Mouse (Mus musculus): ENCODE measurements at regions not wholly inside any gene's neighbourhood (a gene's known extent, or its start where the extent isn't known, plus 50 kb on each side); places are given as distances from the start of the nearest gene placed in this dataset.

DNA sequence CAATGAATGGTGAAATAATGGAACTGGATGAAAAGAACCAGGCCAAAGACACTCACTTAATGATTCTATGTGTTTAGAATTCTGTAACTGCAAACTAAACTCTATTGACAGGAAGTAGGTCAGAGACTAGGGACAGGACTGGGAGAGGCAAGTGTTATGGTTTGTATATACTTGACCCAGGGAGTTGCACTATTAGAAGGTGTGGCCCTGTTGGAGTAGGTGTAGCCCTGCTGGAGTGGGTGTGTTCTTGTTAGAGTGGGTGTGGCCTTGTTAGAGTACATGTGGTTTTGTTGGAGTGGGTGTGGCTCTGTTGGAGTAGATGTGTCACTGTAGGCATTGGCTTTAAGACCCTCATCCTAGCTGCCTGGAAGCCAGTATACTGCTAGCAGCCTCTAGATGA is 93.0 kb upstream of the Npas2 start:
- DNase-seq (ENCODE audit: low spot score) = no peak

DNA sequence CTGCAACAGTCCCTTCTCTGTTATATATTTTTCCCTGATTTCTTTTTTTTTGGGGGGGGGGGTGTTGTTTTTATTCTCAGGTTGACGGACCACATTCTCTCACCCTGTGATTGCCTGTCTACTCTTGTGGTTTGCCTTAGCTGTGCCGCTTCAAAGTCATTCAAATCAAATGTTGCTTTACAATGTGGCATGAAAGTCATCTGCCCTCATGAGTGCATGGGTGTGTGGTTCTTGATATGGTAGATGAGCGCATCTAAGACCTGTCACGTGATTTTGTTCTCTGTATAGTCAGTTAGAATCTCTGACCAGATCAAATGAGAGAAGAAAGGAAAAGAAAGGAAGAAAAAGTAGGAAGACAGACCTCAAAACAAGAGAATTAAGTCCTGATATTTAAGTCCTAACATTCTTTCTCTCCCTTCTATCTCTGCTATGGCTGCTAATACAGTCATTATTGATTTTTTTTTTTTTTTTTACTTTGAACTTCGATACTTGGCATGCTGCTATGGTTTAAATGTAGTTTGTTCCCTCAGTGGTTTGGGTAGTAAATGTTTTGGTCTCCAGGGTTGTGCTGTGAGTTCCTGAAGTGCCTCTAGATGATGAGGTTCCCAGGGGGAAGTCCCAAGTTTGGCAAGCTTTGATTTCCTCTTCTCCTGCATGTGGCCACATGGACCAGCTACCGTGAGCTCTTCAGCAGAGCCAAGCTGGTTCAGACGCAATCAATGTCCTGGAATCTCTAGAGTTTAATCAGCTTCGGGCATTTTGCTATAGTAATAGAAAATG is 91.2 kb upstream of the Npas2 start:
- no peak for DNase-seq (ENCODE audit: low spot score)

GRCm38 (mm10) chr1:39102989-39103910 is 90.3 kb upstream of the Npas2 start:
- no peak for DNase-seq (ENCODE audit: low spot score)

DNA sequence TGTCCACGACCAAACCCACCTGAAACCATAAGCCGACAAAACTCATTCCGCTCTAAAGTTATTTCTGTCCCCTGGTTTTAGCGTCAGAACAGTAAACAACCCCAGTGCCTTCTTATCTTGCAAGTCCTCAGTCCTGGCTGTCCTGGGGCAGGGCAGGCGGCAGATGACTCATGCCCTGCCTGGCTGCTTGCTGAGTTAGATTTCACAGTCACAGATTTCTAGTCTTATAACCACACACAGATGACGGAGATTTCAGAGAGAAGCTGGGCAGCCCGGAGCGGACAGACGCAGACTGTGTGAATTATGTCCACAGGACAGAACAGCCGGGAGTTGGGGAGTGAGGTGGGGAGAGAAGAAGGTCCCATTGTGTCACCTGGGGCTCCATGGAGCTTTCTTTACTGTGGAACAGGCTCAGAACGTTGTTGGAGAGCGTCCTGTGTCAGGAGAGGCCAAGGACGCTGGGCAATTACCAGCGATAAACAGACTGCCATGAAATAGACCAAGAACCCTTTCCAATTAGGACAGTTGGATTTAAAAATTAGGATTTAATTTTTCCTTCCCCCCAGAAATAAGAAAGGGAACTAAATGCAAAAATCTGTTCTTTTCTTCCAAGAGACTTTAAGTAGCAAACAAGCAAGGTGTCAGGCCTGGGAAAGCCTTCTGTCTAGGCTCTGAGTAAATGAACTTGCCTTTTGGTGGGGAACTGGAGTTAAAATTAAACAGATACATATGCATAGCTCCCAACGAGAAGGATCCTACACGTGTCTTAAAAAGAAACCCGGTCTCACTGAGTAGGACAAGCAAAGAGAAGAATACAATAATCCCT is 87.8 kb upstream of the Npas2 start:
- DNase-seq (ENCODE audit: low spot score) = peak; percentile 13

DNA sequence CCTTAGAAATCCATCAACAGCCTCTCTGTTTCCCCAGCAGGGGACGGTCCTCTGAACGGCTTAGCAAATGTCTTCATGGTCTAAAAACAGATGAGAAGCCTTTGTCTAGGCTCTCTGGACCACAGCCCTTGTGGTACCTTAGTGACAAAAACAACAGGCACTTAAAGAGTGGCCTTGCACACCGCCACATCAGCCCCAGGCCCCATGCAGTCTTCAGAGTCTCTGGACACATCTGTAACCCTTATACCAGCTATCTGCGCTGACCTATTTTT is 87.2 kb upstream of the Npas2 start:
- peak; percentile 14 for DNase-seq (ENCODE audit: low spot score)

DNA sequence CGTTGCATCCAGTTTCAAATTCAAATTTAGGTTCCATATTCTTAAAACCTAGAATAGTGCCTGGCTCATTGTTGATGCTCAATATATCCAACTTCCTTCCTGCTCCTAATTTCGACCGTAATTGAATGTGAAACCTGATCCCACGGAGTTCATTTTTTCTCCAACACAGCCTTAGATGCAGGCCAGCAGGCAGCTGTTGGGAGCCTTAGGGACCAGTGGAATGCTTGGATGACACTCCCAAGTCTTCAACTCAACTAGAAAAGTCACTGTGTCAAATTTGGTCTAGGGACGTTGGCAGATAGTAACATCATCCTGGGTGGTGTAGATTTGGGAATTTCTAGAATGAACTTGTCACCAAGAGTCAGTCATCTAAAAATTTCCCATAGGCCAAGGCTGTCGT is 86.9 kb upstream of the Npas2 start:
- DNase-seq (ENCODE audit: low spot score) = peak; percentile 22

GRCm38 (mm10) chr1:39116319-39116718 is 77.2 kb upstream of the Npas2 start:
- DNase-seq (ENCODE audit: low spot score) = no peak

GRCm38 (mm10) chr1:39122316-39123015 is 71.1 kb upstream of the Npas2 start:
- DNase-seq (ENCODE audit: low spot score) = no peak

- no peak for DNase-seq (ENCODE audit: low spot score)
Measured at GRCm38 (mm10) chr1:39123081-39123812, 70.3 kb upstream of the Npas2 start.

DNA sequence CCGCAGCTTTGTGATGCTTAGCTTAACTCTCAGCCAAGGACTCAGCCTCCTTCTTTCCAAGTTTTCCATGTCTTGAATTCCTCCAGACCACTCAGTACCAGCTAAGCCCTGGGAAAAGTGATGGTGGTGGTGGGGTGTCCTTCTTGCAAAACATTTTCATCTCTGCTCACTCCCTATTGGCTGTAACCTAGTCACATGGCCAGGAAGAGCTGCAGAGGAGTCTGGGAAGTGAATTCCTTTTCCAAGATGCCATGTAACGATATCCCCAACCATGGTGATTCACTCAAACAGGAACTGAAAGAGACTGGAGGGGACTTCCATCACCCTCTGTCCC is 69.8 kb upstream of the Npas2 start:
- DNase-seq (ENCODE audit: low spot score) = no peak

- no peak for DNase-seq (ENCODE audit: low spot score)
Measured at GRCm38 (mm10) chr1:39134521-39134920, 59.0 kb upstream of the Npas2 start.

GRCm38 (mm10) chr1:39143054-39143453 is 50.5 kb upstream of the Npas2 start:
- DNase-seq (ENCODE audit: low spot score) = no peak

GRCm38 (mm10) chr1:39143626-39144025 is 49.9 kb upstream of the Npas2 start:
- no peak for DNase-seq (ENCODE audit: low spot score)
